Mouse (Mus musculus) erythroid progenitor cell, adult 5-6 weeks (primary cell): ENCODE measurements around the gene Oog3. TPM values are rescaled to one million over a fixed set of nuclear protein-coding genes. Genes with fewer than 3 reads are reported as not detected.

Source experiments
- ATAC-seq: replicated peaks from 2 replicates; pipeline ENCODE4 v1.8.0; 2016; ENCODE audit warnings: moderate number of reproducible peaks, mild to moderate bottlenecking, moderate TSS enrichment, inconsistent platforms; ENCODE audit not compliant: poor library complexity, low FRiP score, severe bottlenecking
- total RNA-seq, 2 experiments: library from RNA; stranded (forward) in 1 of 2; stranded (reverse) in 1 of 2; fragments of 150-400 nt in 1 of 2; fragments of 186-747, 209-891 nt in 1 of 2; gene quantifications; 2 replicates each; pipeline versions ENCODE4 v1.2.3 to v1.2.4; 2015 to 2017; ENCODE audit warnings: low replicate concordance in 2 of 2

Gene Oog3
- total RNA-seq (2015; ENCODE audit: low replicate concordance) (not detected in 2 replicates), total RNA-seq (2017; ENCODE audit: low replicate concordance) (not detected in 2 replicates)

DNA sequence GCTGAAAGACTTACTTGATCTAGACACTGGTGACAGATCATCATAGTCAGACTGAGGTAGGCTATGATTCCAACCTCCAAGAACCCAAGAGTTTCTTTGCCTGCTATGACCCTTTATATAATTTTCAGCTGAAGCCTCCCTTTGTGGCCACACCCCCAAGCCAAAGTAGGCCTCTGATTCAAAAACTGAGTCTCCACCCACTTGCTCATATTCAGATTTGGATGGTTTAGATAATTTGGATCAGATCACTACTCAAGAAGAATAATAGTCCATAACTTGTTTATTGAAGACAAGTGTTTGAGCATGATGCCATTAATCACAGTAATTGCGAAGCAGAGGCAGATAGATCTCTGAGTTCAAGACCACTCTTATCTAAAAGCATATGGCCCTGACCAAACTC, at the start of gene Oog3:
Gene Oog3 (minus strand): TSS at position 101 of the 400 bp plus-strand sequence.
- no peak for ATAC-seq

DNA sequence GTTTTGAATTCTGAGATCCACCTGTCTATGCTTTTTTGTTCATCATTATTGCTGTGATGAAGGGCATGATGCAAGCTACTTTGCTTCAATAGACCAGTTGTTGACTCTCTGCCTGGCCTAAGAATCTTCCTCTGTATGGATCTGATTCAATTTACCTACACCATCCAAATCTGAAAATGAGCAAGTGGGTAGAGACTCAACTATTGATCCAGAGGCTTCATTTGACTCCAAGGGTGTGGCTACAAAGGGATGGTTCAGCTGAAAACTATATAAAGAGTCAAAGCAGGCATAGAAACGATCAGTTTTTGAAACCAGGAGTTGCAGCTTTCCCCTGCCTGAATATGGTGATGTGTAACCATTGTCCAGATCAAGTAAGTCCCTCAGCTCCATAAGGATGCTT, 28.0 kb upstream of the Oog3 start, which contains the start of gene Oog2:
Gene Oog2 (plus strand): TSS at position 301 of the 400 bp plus-strand sequence.
- ATAC-seq = no peak

Other genes starting within 250 kb of the Oog3 start
- gene Pramef25, start 211.6 kb downstream of the Oog3 start, total RNA-seq (2015; ENCODE audit: low replicate concordance) = not detected in 2 replicates
- not detected in 2 replicates for gene Pramef25, start 211.6 kb downstream of the Oog3 start, total RNA-seq (2017; ENCODE audit: low replicate concordance)
- gene Gm13101, start 195.7 kb downstream of the Oog3 start, total RNA-seq (2015; ENCODE audit: low replicate concordance) = not detected in 2 replicates
- gene Gm13101, start 195.7 kb downstream of the Oog3 start, total RNA-seq (2017; ENCODE audit: low replicate concordance) = not detected in 2 replicates
- not detected in 2 replicates for gene Pramef17, start 168.3 kb downstream of the Oog3 start, total RNA-seq (2015; ENCODE audit: low replicate concordance)
- not detected in 2 replicates for gene Pramef17, start 168.3 kb downstream of the Oog3 start, total RNA-seq (2017; ENCODE audit: low replicate concordance)
- not detected in 2 replicates for gene Pramel4, start 103.5 kb downstream of the Oog3 start, total RNA-seq (2015; ENCODE audit: low replicate concordance)
- gene Pramel4, start 103.5 kb downstream of the Oog3 start, total RNA-seq (2017; ENCODE audit: low replicate concordance) = not detected in 2 replicates
- gene Gm13102, start 56.2 kb downstream of the Oog3 start, total RNA-seq (2015; ENCODE audit: low replicate concordance) = not detected in 2 replicates
- gene Gm13102, start 56.2 kb downstream of the Oog3 start, total RNA-seq (2017; ENCODE audit: low replicate concordance) = not detected in 2 replicates
- gene Oog2, start 28.1 kb upstream of the Oog3 start, total RNA-seq (2015; ENCODE audit: low replicate concordance) = not detected in 2 replicates
- not detected in 2 replicates for gene Oog2, start 28.1 kb upstream of the Oog3 start, total RNA-seq (2017; ENCODE audit: low replicate concordance)
- gene C87977, start 50.7 kb upstream of the Oog3 start, total RNA-seq (2015; ENCODE audit: low replicate concordance) = not detected in 2 replicates
- gene C87977, start 50.7 kb upstream of the Oog3 start, total RNA-seq (2017; ENCODE audit: low replicate concordance) = not detected in 2 replicates
- gene Pramel5, start 117.8 kb upstream of the Oog3 start, total RNA-seq (2015; ENCODE audit: low replicate concordance) = not detected in 2 replicates
- gene Pramel5, start 117.8 kb upstream of the Oog3 start, total RNA-seq (2017; ENCODE audit: low replicate concordance) = not detected in 2 replicates
- not detected in 2 replicates for gene Gm13128, start 167.6 kb upstream of the Oog3 start, total RNA-seq (2015; ENCODE audit: low replicate concordance)
- not detected in 2 replicates for gene Gm13128, start 167.6 kb upstream of the Oog3 start, total RNA-seq (2017; ENCODE audit: low replicate concordance)
- gene Gm13119, start 195.3 kb upstream of the Oog3 start, total RNA-seq (2015; ENCODE audit: low replicate concordance) = not detected in 2 replicates
- gene Gm13119, start 195.3 kb upstream of the Oog3 start, total RNA-seq (2017; ENCODE audit: low replicate concordance) = not detected in 2 replicates
- gene Pramef20, start 215.3 kb upstream of the Oog3 start, total RNA-seq (2015; ENCODE audit: low replicate concordance) = not detected in 2 replicates
- not detected in 2 replicates for gene Pramef20, start 215.3 kb upstream of the Oog3 start, total RNA-seq (2017; ENCODE audit: low replicate concordance)
- not detected in 2 replicates for gene Pramef12, start 245.8 kb upstream of the Oog3 start, total RNA-seq (2015; ENCODE audit: low replicate concordance)
- not detected in 2 replicates for gene Pramef12, start 245.8 kb upstream of the Oog3 start, total RNA-seq (2017; ENCODE audit: low replicate concordance)